Mouse (Mus musculus): ENCODE data around the gene Rad51b. TPM values are rescaled to one million over a fixed set of nuclear protein-coding genes. Genes with fewer than 3 reads are reported as not detected.

The Rad51b gene
- polyA plus RNA-seq, 1 experiment from 2014 or later = 7.8 TPM

GRCm38 (mm10) chr12:79629945-79630850, 333.1 kb downstream of the Rad51b start:
- WGBS = 63% methylated on average over 7 of the region's 7 CpGs
- H3K27ac ChIP-seq (ENCODE audit: low read length) = peak overlapping the region; percentile 76
- peak; percentile 86 for ATAC-seq (ENCODE audit: insufficient read depth, low FRiP score)

GRCm38 (mm10) chr12:79633458-79634106, 336.5 kb downstream of the Rad51b start:
- no peak overlapping the region for H3K4me2 ChIP-seq (ENCODE audit: low read depth, low read length)
- H3K36me3 ChIP-seq (ENCODE audit: control insufficient read depth, insufficient read depth, low read length) = no peaks in the 10 kb centered on the region
- no peaks in the 10 kb centered on the region for H3K27me3 ChIP-seq (ENCODE audit: control insufficient read depth, insufficient read depth, low read length)
- H3K27ac ChIP-seq (ENCODE audit: low read length) = no peak overlapping the region
- no peaks in the 10 kb centered on the region for H3K9me3 ChIP-seq (replicated peaks; ENCODE audit: control insufficient read depth, low read length)
- no peak overlapping the region for H3K9ac ChIP-seq (ENCODE audit: low read length)
- 0 out of 2 replicates have a peak, but pooled peaks cover 4% of the 10 kb centered on the region for H3K4me1 ChIP-seq (ENCODE audit: control insufficient read depth, insufficient read depth, low read length)
- no peak overlapping the region for H3K4me3 ChIP-seq (replicated peaks; ENCODE audit: low read length)
- WGBS = 80% methylated on average over 9 of the region's 9 CpGs
- no peak for ATAC-seq (ENCODE audit: insufficient read depth, low FRiP score)

More at GRCm38 (mm10) chr12:79629945-79630850, 333.1 kb downstream of the Rad51b start:
- no peak overlapping the region for H3K9ac ChIP-seq (ENCODE audit: low read length)
- H3K4me2 ChIP-seq (ENCODE audit: low read depth, low read length) = no peak overlapping the region
- no peaks in the 10 kb centered on the region for H3K9me3 ChIP-seq (replicated peaks; ENCODE audit: control insufficient read depth, low read length)
- no peak overlapping the region for H3K4me3 ChIP-seq (replicated peaks; ENCODE audit: low read length)
- no peaks in the 10 kb centered on the region for H3K36me3 ChIP-seq (ENCODE audit: control insufficient read depth, insufficient read depth, low read length)
- peaks cover 17% of the 10 kb centered on the region for H3K4me1 ChIP-seq (ENCODE audit: control insufficient read depth, insufficient read depth, low read length)
- no peaks in the 10 kb centered on the region for H3K27me3 ChIP-seq (ENCODE audit: control insufficient read depth, insufficient read depth, low read length)

GRCm38 (mm10) chr12:79641570-79642285, 344.6 kb downstream of the Rad51b start:
- no peak overlapping the region for H3K4me3 ChIP-seq (replicated peaks; ENCODE audit: low read length)

GRCm38 (mm10) chr12:79642715-79643114, 345.6 kb downstream of the Rad51b start:
- Histone ChIP-seq H3K4me1 (ENCODE audit: control insufficient read depth, insufficient read depth, low read length) (peaks cover 7% of the 10 kb centered on the region; the same call in 1 of the 2 replicates), H3K4me3 (replicated peaks; ENCODE audit: low read length) (no peak overlapping the region), H3K9me3 (replicated peaks; ENCODE audit: control insufficient read depth, low read length) (no peaks in the 10 kb centered on the region), H3K4me2 (ENCODE audit: low read depth, low read length) (no peak overlapping the region), H3K9ac (ENCODE audit: low read length) (no peak overlapping the region), H3K27ac (ENCODE audit: low read length) (no peak overlapping the region), H3K36me3 (ENCODE audit: control insufficient read depth, insufficient read depth, low read length) (no peaks in the 10 kb centered on the region), H3K27me3 (ENCODE audit: control insufficient read depth, insufficient read depth, low read length) (no peaks in the 10 kb centered on the region)
- no peak for ATAC-seq (ENCODE audit: insufficient read depth, low FRiP score)
- 89% methylated on average over 5 of the region's 5 CpGs for WGBS

More at GRCm38 (mm10) chr12:79641570-79642285, 344.6 kb downstream of the Rad51b start:
- Histone ChIP-seq H3K27ac (ENCODE audit: low read length) (peak overlapping the region; percentile 66; the same call in 1 of the 2 replicates), H3K9ac (ENCODE audit: low read length) (no peak overlapping the region), H3K4me2 (ENCODE audit: low read depth, low read length) (no peak overlapping the region), H3K4me1 (ENCODE audit: control insufficient read depth, insufficient read depth, low read length) (0 out of 2 replicates have a peak, but pooled peaks cover 5% of the 10 kb centered on the region), H3K27me3 (ENCODE audit: control insufficient read depth, insufficient read depth, low read length) (no peaks in the 10 kb centered on the region), H3K36me3 (ENCODE audit: control insufficient read depth, insufficient read depth, low read length) (no peaks in the 10 kb centered on the region), H3K9me3 (replicated peaks; ENCODE audit: control insufficient read depth, low read length) (no peaks in the 10 kb centered on the region)
- ATAC-seq (ENCODE audit: insufficient read depth, low FRiP score) = no peak
- WGBS = 41% methylated on average over 7 of the region's 7 CpGs

GRCm38 (mm10) chr12:79645656-79646055, 348.6 kb downstream of the Rad51b start:
- no peak overlapping the region for H3K4me2 ChIP-seq (ENCODE audit: low read depth, low read length)
- H3K27me3 ChIP-seq (ENCODE audit: control insufficient read depth, insufficient read depth, low read length) = no peaks in the 10 kb centered on the region
- H3K9ac ChIP-seq (ENCODE audit: low read length) = no peak overlapping the region
- ATAC-seq (ENCODE audit: insufficient read depth, low FRiP score) = no peak
- H3K4me3 ChIP-seq (replicated peaks; ENCODE audit: low read length) = no peak overlapping the region
- 71% methylated on average over 4 of the region's 4 CpGs for WGBS
- no peaks in the 10 kb centered on the region for H3K9me3 ChIP-seq (replicated peaks; ENCODE audit: control insufficient read depth, low read length)
- H3K36me3 ChIP-seq (ENCODE audit: control insufficient read depth, insufficient read depth, low read length) = no peaks in the 10 kb centered on the region
- H3K4me1 ChIP-seq (ENCODE audit: control insufficient read depth, insufficient read depth, low read length) = peaks cover 22% of the 10 kb centered on the region
- no peak overlapping the region for H3K27ac ChIP-seq (ENCODE audit: low read length)

GRCm38 (mm10) chr12:79646646-79647164, 349.6 kb downstream of the Rad51b start:
- H3K27ac ChIP-seq (ENCODE audit: low read length) = no peak overlapping the region
- H3K4me3 ChIP-seq (replicated peaks; ENCODE audit: low read length) = no peak overlapping the region
- no peak for ATAC-seq (ENCODE audit: insufficient read depth, low FRiP score)
- no peaks in the 10 kb centered on the region for H3K27me3 ChIP-seq (ENCODE audit: control insufficient read depth, insufficient read depth, low read length)
- no peak overlapping the region for H3K9ac ChIP-seq (ENCODE audit: low read length)
- H3K4me2 ChIP-seq (ENCODE audit: low read depth, low read length) = no peak overlapping the region
- H3K36me3 ChIP-seq (ENCODE audit: control insufficient read depth, insufficient read depth, low read length) = no peaks in the 10 kb centered on the region
- 69% methylated on average over 9 of the region's 9 CpGs for WGBS
- peaks cover 18% of the 10 kb centered on the region for H3K4me1 ChIP-seq (ENCODE audit: control insufficient read depth, insufficient read depth, low read length)
- no peaks in the 10 kb centered on the region for H3K9me3 ChIP-seq (replicated peaks; ENCODE audit: control insufficient read depth, low read length)

DNA sequence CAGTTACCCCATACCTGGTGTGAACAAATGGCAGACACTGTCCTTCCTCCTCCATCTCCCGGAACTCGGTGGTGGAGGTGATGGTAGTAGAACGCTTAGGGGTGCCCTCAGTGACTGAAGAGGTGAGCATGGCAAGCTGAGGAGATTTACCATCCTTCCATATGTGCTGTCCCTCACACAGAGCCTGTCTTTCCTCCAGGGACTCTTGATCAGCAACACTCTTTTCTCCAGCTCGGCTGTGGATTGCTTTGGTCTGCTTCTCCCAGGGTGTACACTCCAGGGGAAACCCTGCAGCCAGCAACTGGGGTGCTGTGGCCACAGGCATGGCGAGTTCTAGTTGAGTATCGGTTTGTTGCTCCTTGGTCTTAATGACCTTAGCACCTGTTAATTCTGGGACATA, 350.3 kb downstream of the Rad51b start:
- no peaks in the 10 kb centered on the region for H3K27me3 ChIP-seq (ENCODE audit: control insufficient read depth, insufficient read depth, low read length)
- no peak for ATAC-seq (ENCODE audit: insufficient read depth, low FRiP score)
- H3K9ac ChIP-seq (ENCODE audit: low read length) = no peak overlapping the region
- WGBS = 84% methylated on average over 6 of the region's 6 CpGs
- H3K4me2 ChIP-seq (ENCODE audit: low read depth, low read length) = no peak overlapping the region
- H3K4me3 ChIP-seq (replicated peaks; ENCODE audit: low read length) = no peak overlapping the region
- no peaks in the 10 kb centered on the region for H3K9me3 ChIP-seq (replicated peaks; ENCODE audit: control insufficient read depth, low read length)
- no peaks in the 10 kb centered on the region for H3K36me3 ChIP-seq (ENCODE audit: control insufficient read depth, insufficient read depth, low read length)
- peak overlapping the region; percentile 38; the same call in 1 of the 2 replicates for H3K27ac ChIP-seq (ENCODE audit: low read length)
- peaks cover 18% of the 10 kb centered on the region for H3K4me1 ChIP-seq (ENCODE audit: control insufficient read depth, insufficient read depth, low read length)

DNA sequence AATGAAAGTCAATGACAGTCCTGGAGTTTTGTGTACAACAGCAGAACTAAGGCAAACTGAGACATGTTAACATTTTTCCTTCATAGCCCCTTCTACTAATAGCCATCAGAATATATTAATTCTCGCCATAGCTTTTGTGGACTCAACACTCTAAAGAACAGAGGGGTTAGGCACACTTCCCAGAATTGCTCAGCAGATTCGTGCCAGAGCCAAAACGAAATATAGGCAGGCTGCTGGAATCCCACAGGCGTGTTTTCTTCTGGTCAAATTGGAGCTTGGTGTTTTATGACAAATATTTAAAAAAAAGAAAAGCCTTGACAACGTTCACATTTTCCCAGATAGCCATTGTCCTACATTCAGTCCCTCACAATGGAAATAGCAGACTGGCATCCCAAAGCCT, 350.9 kb downstream of the Rad51b start:
- no peaks in the 10 kb centered on the region for H3K9me3 ChIP-seq (replicated peaks; ENCODE audit: control insufficient read depth, low read length)
- WGBS = 56% methylated on average over 5 of the region's 5 CpGs
- peak overlapping the region; percentile 38; the same call in 1 of the 2 replicates for H3K27ac ChIP-seq (ENCODE audit: low read length)

More for the DNA sequence above, 350.9 kb downstream of the Rad51b start:
- Histone ChIP-seq H3K36me3 (ENCODE audit: control insufficient read depth, insufficient read depth, low read length) (no peaks in the 10 kb centered on the region), H3K9ac (ENCODE audit: low read length) (no peak overlapping the region), H3K4me2 (ENCODE audit: low read depth, low read length) (no peak overlapping the region), H3K4me1 (ENCODE audit: control insufficient read depth, insufficient read depth, low read length) (peaks cover 18% of the 10 kb centered on the region), H3K27me3 (ENCODE audit: control insufficient read depth, insufficient read depth, low read length) (no peaks in the 10 kb centered on the region), H3K4me3 (replicated peaks; ENCODE audit: low read length) (no peak overlapping the region)
- ATAC-seq (ENCODE audit: insufficient read depth, low FRiP score) = no peak
